Mouse (Mus musculus): ENCODE measurements around the gene Jmjd8.

DNA sequence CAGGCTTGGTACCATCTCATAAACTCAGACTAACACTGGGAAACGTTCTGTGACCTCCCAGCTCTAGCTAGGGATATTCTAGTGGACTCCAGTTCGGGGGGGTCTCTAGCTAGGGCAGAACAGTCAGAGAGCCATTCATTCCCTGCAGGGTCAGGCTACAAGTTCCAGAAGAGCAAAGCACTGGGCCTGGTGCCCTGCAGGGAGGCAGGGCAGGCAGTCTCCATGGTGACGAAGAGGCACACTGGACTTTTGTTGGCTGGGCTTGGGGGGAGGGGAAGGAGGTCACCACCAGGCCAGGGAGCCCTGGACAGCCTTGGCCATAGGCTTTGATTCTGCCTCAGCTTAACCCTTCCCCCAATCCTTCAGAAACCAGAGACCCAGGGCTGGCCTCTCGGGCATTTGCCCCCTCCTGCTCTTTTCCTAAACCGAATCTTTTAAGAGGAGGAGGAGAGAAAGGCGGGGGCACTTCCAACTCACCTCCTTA is 33.0 kb upstream of the Jmjd8 start, which contains the start of gene AC134908.4:
- TF ChIP-seq MYOD1 (IDR thresholded peaks at IDR 0.05; ENCODE audit: control insufficient read depth, insufficient read length, low read depth) (no peak), MYOG (IDR thresholded peaks at IDR 0.05; ENCODE audit: control insufficient read depth, extremely low read depth, insufficient read length) (no peak), MAX (IDR thresholded peaks at IDR 0.05) (no peak), CTCF (IDR thresholded peaks at IDR 0.05; ENCODE audit: control insufficient read depth, insufficient read depth, insufficient read length) (no peak), USF1 (IDR thresholded peaks at IDR 0.05; ENCODE audit: low read depth) (no peak), CEBPB (IDR thresholded peaks at IDR 0.05; ENCODE audit: low read depth) (no peak)
